In genomic region chr7:127087278-127088010, GRCm38 (mm10) we compare ENCODE assay signal across 21 mouse cellular contexts. TPM values are rescaled to one million over a fixed set of nuclear protein-coding genes. Genes with fewer than 3 reads are reported as not detected.
DNase-seq lines count a peak whose midpoint lies in the region; ATAC-seq and TF ChIP-seq lines count a peak whose summit lies in the region.
"Not testable (repeated sequence)": the region's sequence is repeated elsewhere in the genome, so short reads cannot be mapped to it uniquely, and the experiment has no call there.
"Had no signal": no experiment of that assay in that cellular context is flagged by ENCODE, and none has a peak within 500 bp of the region (broad histone marks: within the 10 kb centered on the region; RNA-seq: fewer than 3 reads in every experiment).

TSS of gene Zg16 (minus strand) at chr7:127087328.

- not testable (repeated sequence) for H3K4me3 ChIP-seq in liver, embryonic 14.5 days (ENCODE audit: insufficient read depth in 1 of 2, low read depth in 2 of 2, low read length in 2 of 2); stomach, embryonic 15.5 days (replicated peaks)

- TF ChIP-seq CTCF in liver, embryonic 14.5 days (IDR thresholded peaks at IDR 0.05; ENCODE audit: low read depth) = not testable (repeated sequence)

- peak within 1 kb of the TSS; percentile 2 for H3K9ac ChIP-seq in liver, embryonic 14.5 days (replicated peaks)
- not testable (repeated sequence) for H3K9ac ChIP-seq in stomach, embryonic 15.5 days

- not testable (repeated sequence) for H3K4me2 ChIP-seq in liver, embryonic 14.5 days (ENCODE audit: low read depth); stomach, embryonic 15.5 days

- 0 out of 2 replicates have a peak, but pooled peaks have one; percentile 17 for TF ChIP-seq EP300 in liver, embryonic 14.5 days (IDR thresholded peaks at IDR 0.05; ENCODE audit: low read depth)

- H3K36me3 ChIP-seq in liver, embryonic 14.5 days (replicated peaks; ENCODE audit: control insufficient read depth, insufficient read depth, low read depth); stomach, embryonic 15.5 days: not testable (repeated sequence)

- DNase-seq in adrenal gland, adult 2 months = peak; percentile 63
- not testable (repeated sequence) for DNase-seq in large intestine, adult 2 months (ENCODE audit: low read depth, low spot score); liver, embryonic 14.5 days (ENCODE audit: low read depth in 3 of 3, low spot score in 3 of 3)

- not testable (repeated sequence) for H3K27me3 ChIP-seq in liver, embryonic 14.5 days (ENCODE audit: control insufficient read depth, insufficient read depth, low read length); stomach, embryonic 15.5 days (replicated peaks)

- H3K9me3 ChIP-seq in liver, embryonic 14.5 days (ENCODE audit: control insufficient read depth, low read length); stomach, embryonic 15.5 days: not testable (repeated sequence)

- WGBS in large intestine, adult 2 months = 71% methylated on average over 6 of the region's 6 CpGs
- WGBS in liver, embryonic 14.5 days (ENCODE audit: insufficient replicate concordance) = 39% methylated on average over 6 of the region's 6 CpGs
- 71% methylated on average over 6 of the region's 6 CpGs for WGBS in stomach, embryonic 15.5 days

- peaks cover 17 to 59% of the 10 kb centered on the region in 2 experiments for H3K4me1 ChIP-seq in liver, embryonic 14.5 days (replicated peaks; ENCODE audit: control insufficient read depth in 2 of 2, insufficient read depth in 2 of 2, low read length in 1 of 2)
- not testable (repeated sequence) for H3K4me1 ChIP-seq in stomach, embryonic 15.5 days

- not testable (repeated sequence) for ATAC-seq in common myeloid progenitor, adult 5-6 weeks (replicated peaks; ENCODE audit: low read depth, poor library complexity, severe bottlenecking); liver, embryonic 14.5 days (ENCODE audit: insufficient read depth); stomach, embryonic 15.5 days (ENCODE audit: insufficient read depth, low FRiP score, low read depth)
- ATAC-seq in megakaryocyte progenitor cell, adult 5-6 weeks (replicated peaks; ENCODE audit: poor library complexity) = 0 out of 2 replicates have a peak, but pooled peaks have one; percentile 5

- H3K27ac ChIP-seq in liver, embryonic 14.5 days = peak within 1 kb of the TSS; percentile 69
- H3K27ac ChIP-seq in stomach, embryonic 15.5 days = not testable (repeated sequence)

RNA-seq across cellular contexts. Expression of gene Zg16, which starts in this region (rescaled TPM):
- total RNA-seq in adrenal gland, adult 2 months (2021) = not detected
- polyA plus RNA-seq in adrenal gland, adult 2 months (2012; rRNA removed) = 0.18 and 0.49 TPM in 2 replicates
- total RNA-seq in common myeloid progenitor, adult 5-6 weeks (2017) = 22.6 and 31.2 TPM in 2 replicates
- polyA plus RNA-seq in large intestine, adult 2 months (2012; rRNA removed) = 7,033 and 9,267 TPM in 2 replicates
- polyA plus RNA-seq in liver, embryonic 14.5 days (2012; rRNA removed) = 0.08 and 0.11 TPM in 2 replicates
- not detected in 2 replicates for polyA plus RNA-seq in liver, embryonic 14.5 days (2014; fragmentation: Nextera tagmentation; extraction: Ambion mirVana)
- total RNA-seq in megakaryocyte progenitor cell, adult 5-6 weeks (2015) = 4.4 and 4.7 TPM in 2 replicates
- total RNA-seq in megakaryocyte progenitor cell, adult 5-6 weeks (2017) = 1.7 and 4.0 TPM in 2 replicates
- polyA plus RNA-seq in stomach, embryonic 15.5 days (2015; fragmentation: Nextera tagmentation; extraction: Ambion mirVana) = 14.5 and 34.1 TPM in 2 replicates
- total RNA-seq: adrenal gland, postnatal 25 days; CH12.LX; gastrocnemius, adult 2 months; gastrocnemius, postnatal 25 days; heart, adult 8-10 months; heart, postnatal 36 days had no signal
- polyA plus RNA-seq: embryonic facial prominence, embryonic 11.5 days; embryonic facial prominence, embryonic 15.5 days; erythroblast, embryonic 14.5 days; forebrain, embryonic 10.5 days; forebrain, embryonic 14.5 days; heart, embryonic 12.5 days; heart, postnatal 0 days; hindbrain, embryonic 11.5 days; hindbrain, embryonic 15.5 days had no signal

Comparison
In these comparisons a context has a peak if more than half of its experiments do, and no peak if none do; other contexts are left out.
1. RNA of gene Zg16 (polyA plus RNA-seq): 7,033 to 9,267 TPM in large intestine, adult 2 months; 14.5 to 34.1 TPM in stomach, embryonic 15.5 days, 0.18 to 0.49 TPM in adrenal gland, adult 2 months and 0.08 to 0.11 TPM in liver, embryonic 14.5 days; every median in the first group is over 100 times any median in the second.
2. Peak in DNase-seq in adrenal gland, adult 2 months; RNA of the gene not detected or under 1 TPM.